Mouse (Mus musculus) hindlimb bud, embryonic 11.5 days (tissue): ENCODE results near the gene Dnajb6.

Source experiments
- DNase-seq: peaks from one replicate; pipeline ENCODE4 v3.0.0-alpha.2; 2012; ENCODE audit warnings: low read depth, low spot score; ENCODE audit errors: extremely low spot score

Dnajb6 gene

DNA sequence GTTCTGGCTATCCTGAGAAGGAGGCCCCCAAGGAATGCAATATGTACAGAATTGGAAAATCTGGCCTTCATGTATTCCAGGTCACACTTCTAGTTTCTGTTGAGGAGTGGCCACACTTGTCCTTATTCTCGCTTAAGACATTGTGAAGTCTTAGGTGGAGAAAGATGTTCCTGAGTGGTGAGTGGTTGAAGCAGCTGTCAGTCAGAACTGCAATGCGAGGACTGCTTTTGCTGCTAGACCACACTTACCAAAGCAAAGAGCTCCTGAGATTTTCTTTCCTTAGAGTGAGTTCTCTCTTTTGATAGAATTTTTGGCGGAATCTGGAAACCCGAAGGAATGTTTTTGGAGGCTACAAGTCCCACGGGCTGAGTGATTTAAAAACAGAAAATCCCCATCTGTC lies 112.0 kb downstream of the Dnajb6 start:
- DNase-seq, result no peak

DNA sequence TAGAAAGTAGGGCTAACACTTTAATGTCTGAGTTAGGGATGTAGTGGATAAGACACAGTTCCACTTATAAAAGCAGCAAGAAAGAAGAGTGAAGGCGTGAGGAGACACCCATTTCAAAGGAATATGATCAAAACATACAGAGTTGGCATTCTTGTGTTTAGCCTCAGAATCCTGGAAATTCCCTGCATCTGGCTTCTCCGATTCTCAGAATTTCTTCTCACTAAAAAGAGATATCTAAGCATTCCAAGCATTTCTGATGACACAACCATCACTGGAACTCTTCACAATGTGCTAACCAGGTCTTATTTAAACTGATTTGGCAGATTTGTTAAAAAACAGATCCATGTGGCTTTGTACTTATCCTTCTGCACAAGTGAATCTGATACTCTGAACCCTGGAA lies 112.6 kb downstream of the Dnajb6 start:
- DNase-seq, result no peak

DNA sequence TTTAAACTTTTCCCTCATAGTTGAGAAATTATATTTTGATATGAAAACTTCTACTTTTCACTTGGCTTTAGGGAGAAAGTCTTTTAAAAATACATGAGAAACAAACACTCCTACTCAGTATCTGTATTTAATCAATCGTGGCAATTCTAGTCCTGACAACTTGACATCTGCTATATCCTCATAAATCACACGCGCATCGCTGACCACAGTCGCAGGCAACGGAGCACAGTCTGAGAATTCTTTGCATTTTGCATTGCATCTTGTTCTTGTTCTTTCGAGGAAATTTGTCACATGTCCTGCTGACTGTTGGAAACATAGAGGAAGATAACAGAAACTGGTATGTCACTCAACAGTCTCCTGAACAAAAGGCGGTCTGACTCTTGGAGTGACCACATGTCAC lies 116.9 kb downstream of the Dnajb6 start:
- no peak for DNase-seq

DNA sequence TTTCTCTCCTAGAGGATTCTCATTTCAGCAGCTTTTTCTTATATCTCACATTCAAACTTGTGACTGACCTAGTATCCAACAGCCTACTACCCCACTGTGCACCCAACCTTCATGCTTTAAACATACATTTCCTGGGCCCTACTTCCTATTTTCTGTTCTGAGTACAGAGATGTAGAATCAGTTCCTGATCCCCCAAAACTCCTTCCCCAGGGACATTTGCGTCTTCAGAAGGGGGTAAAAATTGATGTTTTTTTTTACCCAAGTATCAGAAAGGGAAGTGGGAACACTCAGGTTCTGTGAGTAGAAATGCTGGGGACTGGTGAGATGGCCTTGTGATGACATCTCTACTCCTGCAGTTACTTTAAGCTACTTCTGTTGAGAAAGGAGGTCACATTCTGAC lies 117.5 kb downstream of the Dnajb6 start:
- no peak for DNase-seq

DNA sequence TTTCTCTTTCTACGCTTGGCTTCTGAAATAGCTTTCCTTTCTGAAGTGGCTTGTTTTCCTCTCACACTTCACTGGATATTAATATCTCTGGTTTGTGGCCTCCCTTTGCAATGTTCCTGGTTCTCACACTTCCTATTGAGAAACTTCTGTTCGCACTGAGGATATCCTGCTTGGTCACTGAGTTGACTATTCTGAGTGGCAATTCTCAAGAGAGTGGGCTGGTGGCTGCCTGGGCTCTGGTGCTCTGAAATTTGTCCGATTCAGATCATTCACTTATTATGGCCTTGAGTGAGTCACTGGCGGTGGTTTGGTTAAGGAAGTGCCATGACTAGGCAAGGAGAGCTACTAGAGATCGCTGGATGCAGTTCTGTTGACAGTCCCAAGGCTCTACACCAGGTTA lies 118.9 kb downstream of the Dnajb6 start:
- DNase-seq, result no peak

DNA sequence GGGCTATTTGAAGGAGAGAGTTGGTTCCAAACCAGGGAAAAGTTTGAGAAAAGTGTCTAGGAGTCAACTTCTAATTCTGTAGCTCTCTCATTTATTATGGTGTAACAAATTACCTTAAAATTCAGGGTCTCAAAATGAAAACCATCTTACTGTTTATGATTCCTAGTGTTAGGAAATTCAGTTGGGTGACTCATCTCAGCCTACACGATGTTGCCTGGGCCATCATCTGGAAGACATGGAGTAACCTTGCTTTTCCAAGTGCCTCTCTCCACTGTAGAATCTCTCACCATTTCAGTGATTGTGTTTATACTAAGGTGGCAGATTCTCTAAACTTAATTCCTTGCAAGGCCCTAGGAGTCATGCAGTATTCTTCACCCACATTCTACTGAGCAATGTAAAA lies 119.5 kb downstream of the Dnajb6 start:
- no peak for DNase-seq

DNA sequence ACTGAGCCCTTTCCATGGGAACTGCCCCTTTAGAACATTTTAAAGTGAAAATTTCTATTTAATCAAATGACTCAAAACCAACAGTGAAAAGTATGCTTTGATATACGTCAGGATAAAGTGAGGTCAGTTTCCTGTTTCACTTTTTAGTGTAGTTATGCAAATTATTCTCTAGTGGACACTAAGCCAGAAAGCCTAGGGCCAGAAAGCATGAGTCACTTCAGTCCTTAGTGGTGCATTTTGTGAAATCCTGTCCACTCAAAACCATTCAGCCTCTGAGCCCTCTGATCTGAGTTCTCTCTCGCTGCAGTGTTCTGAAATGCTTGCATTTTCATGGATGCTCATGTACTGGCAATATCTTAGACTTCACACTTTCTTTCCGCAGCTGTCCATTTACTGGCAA lies 126.0 kb downstream of the Dnajb6 start:
- DNase-seq, result no peak

DNA sequence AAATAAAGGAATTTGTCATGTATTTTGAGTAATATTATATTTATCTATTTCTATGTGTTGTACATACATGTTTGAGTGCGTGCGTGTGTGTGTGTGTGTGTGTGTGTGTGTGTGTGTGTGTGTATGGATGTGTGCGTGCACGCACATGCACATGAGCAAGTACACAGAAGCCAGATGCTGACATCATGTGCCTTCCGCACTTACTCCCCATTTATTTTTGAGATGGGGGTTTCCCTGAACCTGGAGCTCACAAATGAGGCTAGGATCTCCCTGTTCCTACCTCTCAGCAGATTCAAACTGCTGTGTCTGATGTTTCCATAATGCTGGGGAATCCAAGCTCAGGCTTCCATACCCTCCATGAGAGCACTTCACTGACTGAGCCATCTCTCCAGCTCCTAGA lies 126.9 kb downstream of the Dnajb6 start:
- DNase-seq, result no peak

DNA sequence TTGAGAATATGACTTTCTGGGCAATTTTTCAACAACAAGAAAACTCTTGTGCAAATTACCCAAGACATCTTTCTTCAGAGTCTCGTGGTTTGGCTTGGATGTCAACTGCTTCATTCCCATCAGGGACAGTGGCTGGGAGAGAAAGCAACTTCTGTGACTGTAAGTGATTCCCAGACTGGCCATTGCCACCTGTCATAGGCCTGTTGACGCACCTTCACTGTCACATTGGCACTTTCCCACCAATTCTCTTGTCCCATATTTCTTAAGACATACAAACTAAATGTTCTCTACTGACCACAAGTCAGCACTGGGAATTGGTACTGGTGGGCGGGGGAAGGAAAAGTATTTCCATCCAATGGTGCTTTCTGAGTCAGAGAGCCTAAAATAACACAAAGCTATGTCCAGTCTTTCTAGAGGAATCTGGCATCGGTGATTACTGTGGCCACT lies 128.8 kb downstream of the Dnajb6 start:
- no peak for DNase-seq

DNA sequence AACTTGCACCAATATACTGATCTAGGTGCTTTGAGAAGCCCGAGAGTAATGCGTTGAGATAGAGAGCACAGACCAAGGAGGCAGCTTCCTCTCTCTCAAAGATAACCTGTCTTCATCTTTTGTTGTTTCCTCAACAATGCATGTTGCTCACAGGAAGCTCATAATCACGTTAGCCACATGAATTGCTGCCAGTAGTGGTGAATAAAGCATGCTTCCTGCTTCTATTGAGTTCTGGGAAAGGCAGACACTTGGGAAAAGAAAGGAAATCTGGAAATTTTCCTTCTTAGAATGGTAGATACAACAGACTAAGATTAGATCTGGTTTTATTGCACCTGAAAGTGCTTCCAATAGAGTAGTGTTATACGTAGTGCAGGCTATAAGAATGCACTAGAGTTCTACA lies 129.5 kb downstream of the Dnajb6 start:
- no peak for DNase-seq
